Mouse (Mus musculus) testis, adult 2 months (tissue): ENCODE results near the gene Spock1. TPM values are rescaled to one million over a fixed set of nuclear protein-coding genes. Genes with fewer than 3 reads are reported as not detected.

Experiments used
- H3K27ac ChIP-seq: fragments of 200-500 bp; 2 replicates; pipeline ENCODE4 v1.5.1; 2012; ENCODE audit warnings: low read depth, low read length; ENCODE audit not compliant: control insufficient read depth, insufficient read depth
- H3K27me3 ChIP-seq: fragments of 200-500 bp; 2 replicates; pipeline ENCODE4 v1.6.1; 2012; ENCODE audit warnings: mild to moderate bottlenecking, low read length, moderate library complexity; ENCODE audit not compliant: control insufficient read depth, insufficient read depth
- H3K36me3 ChIP-seq: fragments of 200-500 bp; 2 replicates; pipeline ENCODE4 v1.6.1; 2012; ENCODE audit warnings: mild to moderate bottlenecking, low read length; ENCODE audit not compliant: control insufficient read depth, insufficient read depth
- H3K4me1 ChIP-seq: fragments of 200-500 bp; 2 replicates; pipeline ENCODE4 v1.6.1; 2012; ENCODE audit warnings: low read length; ENCODE audit not compliant: control insufficient read depth, insufficient read depth
- H3K4me3 ChIP-seq: fragments of 200-500 bp; 2 replicates; pipeline ENCODE4 v1.5.1; 2012; ENCODE audit warnings: low read depth, mild to moderate bottlenecking, low read length, moderate library complexity, mixed read lengths; ENCODE audit not compliant: control insufficient read depth
- CTCF ChIP-seq: fragments of 200-500 bp; IDR thresholded peaks from 2 replicates; pipeline ENCODE4 v1.5.1; 2012; ENCODE audit warnings: low read depth, mild to moderate bottlenecking, inconsistent platforms, low read length, moderate library complexity; ENCODE audit not compliant: control insufficient read depth, insufficient read depth, insufficient replicate concordance
- POLR2A ChIP-seq: fragments of 200-500 bp; IDR thresholded peaks from 2 replicates; pipeline ENCODE4 v1.6.1; 2012; ENCODE audit warnings: low read depth, mild to moderate bottlenecking, inconsistent platforms, low read length, moderate library complexity; ENCODE audit not compliant: control insufficient read depth
- polyA plus RNA-seq: library from polyadenylated mRNA; depleted of rRNA; stranded (reverse); fragments of >200 nt; gene quantifications from 2 replicates; pipeline ENCODE4 v1.2.3, GENCODE M21; 2012

The Spock1 gene
- polyA plus RNA-seq, 1 experiment = 0.70 TPM

GRCm38 (mm10) chr13:57830896-57831295, 77.2 kb downstream of the Spock1 start:
- H3K27me3 ChIP-seq = no peaks in the 10 kb centered on the region
- H3K27ac ChIP-seq = no peak overlapping the region
- TF ChIP-seq CTCF (no peak), POLR2A (no peak)
- H3K4me1 ChIP-seq = no peaks in the 10 kb centered on the region
- no peak overlapping the region for H3K4me3 ChIP-seq
- no peaks in the 10 kb centered on the region for H3K36me3 ChIP-seq

GRCm38 (mm10) chr13:57830091-57830490, 78.0 kb downstream of the Spock1 start:
- TF ChIP-seq CTCF (no peak), POLR2A (no peak)
- H3K4me3 ChIP-seq = no peak overlapping the region
- H3K27me3 ChIP-seq = no peaks in the 10 kb centered on the region
- H3K27ac ChIP-seq = no peak overlapping the region
- no peaks in the 10 kb centered on the region for H3K4me1 ChIP-seq
- H3K36me3 ChIP-seq = no peaks in the 10 kb centered on the region

- no peak for TF ChIP-seq POLR2A
- TF ChIP-seq CTCF = no peak
- no peaks in the 10 kb centered on the region for H3K27me3 ChIP-seq
- no peaks in the 10 kb centered on the region for H3K36me3 ChIP-seq
- no peaks in the 10 kb centered on the region for H3K4me1 ChIP-seq
- no peak overlapping the region for H3K4me3 ChIP-seq
- H3K27ac ChIP-seq = no peak overlapping the region
Measured at GRCm38 (mm10) chr13:57816276-57816675, 91.9 kb downstream of the Spock1 start.

GRCm38 (mm10) chr13:57812643-57813042, 95.5 kb downstream of the Spock1 start:
- no peaks in the 10 kb centered on the region for H3K27me3 ChIP-seq
- H3K36me3 ChIP-seq = no peaks in the 10 kb centered on the region
- H3K4me1 ChIP-seq = no peaks in the 10 kb centered on the region
- no peak overlapping the region for H3K27ac ChIP-seq
- H3K4me3 ChIP-seq = no peak overlapping the region
- TF ChIP-seq CTCF (no peak), POLR2A (no peak)

GRCm38 (mm10) chr13:57811253-57811652, 96.9 kb downstream of the Spock1 start:
- Histone ChIP-seq H3K27ac (no peak overlapping the region), H3K4me1 (no peaks in the 10 kb centered on the region), H3K27me3 (no peaks in the 10 kb centered on the region), H3K4me3 (no peak overlapping the region), H3K36me3 (no peaks in the 10 kb centered on the region)
- no peak for TF ChIP-seq CTCF
- TF ChIP-seq POLR2A = no peak

GRCm38 (mm10) chr13:57810816-57811215, 97.3 kb downstream of the Spock1 start:
- Histone ChIP-seq H3K36me3 (no peaks in the 10 kb centered on the region), H3K27ac (no peak overlapping the region), H3K27me3 (no peaks in the 10 kb centered on the region), H3K4me3 (no peak overlapping the region), H3K4me1 (no peaks in the 10 kb centered on the region)
- TF ChIP-seq CTCF (no peak), POLR2A (no peak)

GRCm38 (mm10) chr13:57810083-57810482, 98.0 kb downstream of the Spock1 start:
- no peaks in the 10 kb centered on the region for H3K4me1 ChIP-seq
- no peak for TF ChIP-seq POLR2A
- TF ChIP-seq CTCF = no peak
- H3K36me3 ChIP-seq = no peaks in the 10 kb centered on the region
- no peaks in the 10 kb centered on the region for H3K27me3 ChIP-seq
- no peak overlapping the region for H3K27ac ChIP-seq
- H3K4me3 ChIP-seq = no peak overlapping the region

GRCm38 (mm10) chr13:57809603-57810002, 98.5 kb downstream of the Spock1 start:
- Histone ChIP-seq H3K4me3 (no peak overlapping the region), H3K27me3 (no peaks in the 10 kb centered on the region), H3K27ac (no peak overlapping the region), H3K36me3 (no peaks in the 10 kb centered on the region), H3K4me1 (no peaks in the 10 kb centered on the region)
- TF ChIP-seq CTCF (no peak), POLR2A (no peak)
